Mouse (Mus musculus) cerebellum, adult (tissue): Measurements from ENCODE around the gene Spink4.

Experiments used
- ATAC-seq: cut with Nextera tagmentation; 2 replicates; pipeline ENCODE4 v1.9.2; 2017; ENCODE audit warnings: mild to moderate bottlenecking, moderate library complexity, mixed read lengths; ENCODE audit not compliant: insufficient number of reproducible peaks, low FRiP score, low TSS enrichment

Gene Spink4

GRCm38 (mm10) chr4:40953521-40953920, 33.7 kb downstream of the Spink4 start:
- no peak for ATAC-seq

GRCm38 (mm10) chr4:40955942-40956341, 36.1 kb downstream of the Spink4 start:
- no peak for ATAC-seq

- ATAC-seq, result no peak
Observed at GRCm38 (mm10) chr4:40963536-40963935, 43.7 kb downstream of the Spink4 start.

- ATAC-seq, result no peak
Observed at GRCm38 (mm10) chr4:40969161-40969560, 49.3 kb downstream of the Spink4 start.

GRCm38 (mm10) chr4:40969781-40970591, 50.1 kb downstream of the Spink4 start:
- no peak for ATAC-seq

DNA sequence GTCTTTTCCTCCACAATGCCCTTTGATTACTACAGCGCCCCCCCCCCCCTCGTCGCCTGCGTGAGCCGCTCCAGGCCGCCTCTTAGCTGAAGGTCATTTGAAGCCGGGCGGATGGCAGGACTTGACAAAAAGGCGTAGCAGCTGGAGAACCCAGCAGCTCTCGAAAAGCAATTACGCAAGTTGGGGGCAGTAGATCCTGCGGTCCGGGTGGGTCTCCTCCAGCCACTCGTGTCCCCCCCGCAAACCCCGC, 50.7 kb downstream of the Spink4 start:
- no peak; the same call in 1 of the 2 replicates for ATAC-seq

GRCm38 (mm10) chr4:40970842-40971701, 51.2 kb downstream of the Spink4 start, which contains the start of gene Nfx1:
TSS of gene Nfx1 (plus strand) at chr4:40970906.
- ATAC-seq, result peak; percentile 93

DNA sequence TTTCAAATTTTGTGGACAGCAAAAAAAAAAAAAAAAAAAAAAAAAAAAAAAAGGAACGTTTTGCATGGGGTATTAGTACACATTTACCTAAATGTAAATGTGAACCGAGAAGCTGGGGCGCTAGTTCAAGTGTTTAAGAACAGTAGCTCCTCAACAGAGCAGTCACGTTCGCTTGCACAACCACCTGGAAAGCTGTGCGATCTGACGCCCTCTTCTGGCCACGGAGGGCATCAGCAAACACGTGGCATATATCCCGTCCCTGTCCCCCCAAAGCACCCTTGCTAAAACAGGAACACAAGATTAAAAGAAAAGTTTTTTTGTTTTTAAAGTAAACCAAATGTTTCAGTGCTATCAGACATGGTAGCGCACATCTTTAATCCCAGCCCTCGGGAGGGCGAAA, 51.9 kb downstream of the Spink4 start:
- no peak for ATAC-seq

DNA sequence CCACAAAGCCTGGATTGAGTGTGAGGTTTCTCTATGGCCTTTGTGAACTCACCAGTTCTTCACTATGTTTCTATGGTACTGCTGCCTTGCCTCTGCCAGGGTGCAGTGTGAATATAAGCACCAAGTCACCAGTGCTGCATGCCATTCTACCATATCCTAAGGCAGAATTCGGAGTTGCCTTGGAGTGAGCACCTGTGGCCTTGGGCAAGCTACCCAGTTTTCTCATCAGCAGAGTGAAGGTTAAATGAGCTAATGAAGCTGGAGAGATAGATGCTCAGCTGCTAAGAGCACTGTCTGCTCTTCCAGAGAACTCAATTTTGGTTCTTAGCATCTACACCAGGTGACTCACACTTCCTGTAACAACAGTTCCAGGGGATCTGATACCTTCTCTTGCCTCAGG, 54.2 kb downstream of the Spink4 start:
- ATAC-seq, result no peak

GRCm38 (mm10) chr4:40975678-40976077, 55.8 kb downstream of the Spink4 start:
- no peak for ATAC-seq

DNA sequence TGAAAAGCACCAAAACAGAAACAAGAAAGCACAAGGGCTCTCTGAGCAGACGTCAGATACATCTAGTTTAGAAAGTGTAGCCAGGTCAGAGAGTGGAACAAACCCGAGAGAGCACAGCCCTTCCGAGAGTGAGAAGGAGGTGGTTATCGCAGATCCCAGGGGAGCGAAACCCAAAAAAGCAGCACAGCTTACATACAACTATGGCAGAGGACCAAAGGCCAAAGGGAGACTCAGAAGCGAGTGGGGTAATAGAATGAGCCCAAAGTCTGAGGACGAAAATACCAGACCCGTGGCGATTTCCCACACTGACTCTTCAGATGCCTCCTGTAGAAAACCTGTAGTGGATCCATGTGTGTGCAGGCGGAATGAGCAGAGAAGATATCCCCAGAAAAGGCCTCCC, 56.8 kb downstream of the Spink4 start:
- ATAC-seq, result no peak

GRCm38 (mm10) chr4:40979430-40979829, 59.6 kb downstream of the Spink4 start:
- no peak for ATAC-seq
